Mouse (Mus musculus): ENCODE data around the gene Selenov.

- TF ChIP-seq GATA1 (IDR thresholded peaks at IDR 0.05; ENCODE audit: borderline replicate concordance, low read length), result no peak
- no peak for TF ChIP-seq FLI1 (IDR thresholded peaks at IDR 0.05; ENCODE audit: low read length)
Observed at GRCm38 (mm10) chr7:28277237-28277614, 13.8 kb downstream of the Selenov start.

Measured in megakaryocyte, embryonic 14.5 days (primary cell).